Comparison of ENCODE assay signal across 9 mouse cellular contexts in the genomic region with DNA sequence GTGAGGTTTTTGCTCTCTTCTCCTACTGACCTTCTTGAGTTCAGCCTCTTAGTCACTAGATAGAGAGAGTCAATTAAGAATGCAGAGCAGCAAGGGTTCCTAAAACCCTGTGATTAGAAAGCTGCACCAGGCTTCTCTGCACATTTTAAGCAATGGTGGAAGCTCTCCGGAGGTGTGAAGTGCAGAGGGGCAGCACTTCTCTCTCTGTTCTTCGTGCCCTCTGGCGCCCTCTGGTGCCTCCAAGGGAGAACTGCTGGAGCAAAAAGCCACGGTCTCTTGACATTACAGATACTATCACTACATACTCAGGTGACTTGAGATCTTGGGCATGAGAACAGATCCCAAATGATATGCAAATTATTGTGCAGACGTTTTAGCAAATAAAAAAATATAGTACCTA.
DNase-seq lines count a peak whose midpoint lies in the region; ATAC-seq and TF ChIP-seq lines count a peak whose summit lies in the region.
"Had no signal": no experiment of that assay in that cellular context is flagged by ENCODE, and none has a peak within 500 bp of the region (broad histone marks: within the 10 kb centered on the region; RNA-seq: fewer than 3 reads in every experiment).

No protein-coding gene starts in this region.

- no peak overlapping the region for H3K9ac ChIP-seq in ES-Bruce4 (ENCODE audit: low read depth, poor library complexity, severe bottlenecking)
- no peak overlapping the region for H3K9ac ChIP-seq in hindbrain, embryonic 15.5 days
- H3K9ac ChIP-seq: heart, embryonic 13.5 days had no signal

- no peak overlapping the region for H3K27ac ChIP-seq in ES-Bruce4 (ENCODE audit: insufficient read depth, low read length)
- no peak overlapping the region for H3K27ac ChIP-seq in forebrain, embryonic 10.5 days
- no peak overlapping the region for H3K27ac ChIP-seq in hindbrain, embryonic 15.5 days (replicated peaks)
- H3K27ac ChIP-seq: heart, embryonic 13.5 days had no signal

- peak; percentile 78 for TF ChIP-seq CTCF in ES-Bruce4 (IDR thresholded peaks at IDR 0.05; ENCODE audit: low read depth, low read length)

- peak; percentile 74; the same call in 1 of the 2 replicates for ATAC-seq in hindbrain, embryonic 15.5 days (ENCODE audit: low FRiP score, low read depth)
- peak; percentile 87 for ATAC-seq in megakaryocyte-erythroid progenitor cell, adult 5-6 weeks (replicated peaks; ENCODE audit: low FRiP score, low TSS enrichment, poor library complexity, severe bottlenecking)

- no peak overlapping the region for H3K4me3 ChIP-seq in ES-Bruce4 (ENCODE audit: low read depth, low read length)
- no peak overlapping the region for H3K4me3 ChIP-seq in forebrain, embryonic 10.5 days
- no peak overlapping the region for H3K4me3 ChIP-seq in hindbrain, embryonic 15.5 days
- H3K4me3 ChIP-seq: heart, embryonic 13.5 days had no signal

- H3K36me3 ChIP-seq in ES-Bruce4 (ENCODE audit: control insufficient read depth, insufficient read depth, low read length, poor library complexity, severe bottlenecking), result no peaks in the 10 kb centered on the region
- H3K36me3 ChIP-seq in forebrain, embryonic 10.5 days (replicated peaks), result no peaks in the 10 kb centered on the region
- no peaks in the 10 kb centered on the region for H3K36me3 ChIP-seq in hindbrain, embryonic 15.5 days
- H3K36me3 ChIP-seq: heart, embryonic 13.5 days had no signal

- H3K9me3 ChIP-seq in ES-Bruce4 (replicated peaks; ENCODE audit: control insufficient read depth, insufficient read depth, low read length, poor library complexity, severe bottlenecking), result no peaks in the 10 kb centered on the region
- no peaks in the 10 kb centered on the region for H3K9me3 ChIP-seq in forebrain, embryonic 10.5 days
- H3K9me3 ChIP-seq in hindbrain, embryonic 15.5 days, result no peaks in the 10 kb centered on the region
- H3K9me3 ChIP-seq: heart, embryonic 13.5 days had no signal

- no peak overlapping the region for H3K4me2 ChIP-seq in hindbrain, embryonic 15.5 days
- H3K4me2 ChIP-seq: heart, embryonic 13.5 days had no signal

- no peak for TF ChIP-seq EP300 in ES-Bruce4 (IDR thresholded peaks at IDR 0.05; ENCODE audit: insufficient read depth, low read depth, low read length)

- H3K4me1 ChIP-seq in ES-Bruce4 (ENCODE audit: control insufficient read depth, insufficient read depth, low read length), result no peaks in the 10 kb centered on the region
- H3K4me1 ChIP-seq in forebrain, embryonic 10.5 days, result no peaks in the 10 kb centered on the region
- no peaks in the 10 kb centered on the region for H3K4me1 ChIP-seq in hindbrain, embryonic 15.5 days (replicated peaks)
- H3K4me1 ChIP-seq: heart, embryonic 13.5 days had no signal

- DNase-seq in adrenal gland, postnatal 4 days (ENCODE audit: low spot score in 2 of 2), result peak; percentile 15 to 26
- DNase-seq in forebrain, embryonic 10.5 days (ENCODE audit: extremely low spot score, low spot score), result peak; percentile 58
- DNase-seq in layer of hippocampus, postnatal 14 days (ENCODE audit: low spot score in 2 of 2), result peak; percentile 53 to 74
- DNase-seq in right cerebral cortex, postnatal 14 days, result peak; percentile 57
- DNase-seq in urinary bladder, postnatal 36 days (ENCODE audit: low spot score in 2 of 2), result peak; percentile 45 to 51

- no peak for TF ChIP-seq POLR2A in ES-Bruce4 (IDR thresholded peaks at IDR 0.05; ENCODE audit: insufficient read depth, low read length)

- H3K27me3 ChIP-seq in ES-Bruce4 (ENCODE audit: control insufficient read depth, insufficient read depth, low read length, poor library complexity, severe bottlenecking), result peaks cover 1% of the 10 kb centered on the region; the same call in 1 of the 2 replicates
- H3K27me3 ChIP-seq in forebrain, embryonic 10.5 days (ENCODE audit: poor library complexity, severe bottlenecking), result no peaks in the 10 kb centered on the region
- no peaks in the 10 kb centered on the region for H3K27me3 ChIP-seq in hindbrain, embryonic 15.5 days
- H3K27me3 ChIP-seq: heart, embryonic 13.5 days had no signal

- 11% methylated on average over 5 of the region's 5 CpGs for WGBS in forebrain, embryonic 10.5 days
- 8% methylated on average over 5 of the region's 5 CpGs for WGBS in hindbrain, embryonic 15.5 days
